Comparison of ENCODE assay signal across 32 mouse cellular contexts in the genomic region with DNA sequence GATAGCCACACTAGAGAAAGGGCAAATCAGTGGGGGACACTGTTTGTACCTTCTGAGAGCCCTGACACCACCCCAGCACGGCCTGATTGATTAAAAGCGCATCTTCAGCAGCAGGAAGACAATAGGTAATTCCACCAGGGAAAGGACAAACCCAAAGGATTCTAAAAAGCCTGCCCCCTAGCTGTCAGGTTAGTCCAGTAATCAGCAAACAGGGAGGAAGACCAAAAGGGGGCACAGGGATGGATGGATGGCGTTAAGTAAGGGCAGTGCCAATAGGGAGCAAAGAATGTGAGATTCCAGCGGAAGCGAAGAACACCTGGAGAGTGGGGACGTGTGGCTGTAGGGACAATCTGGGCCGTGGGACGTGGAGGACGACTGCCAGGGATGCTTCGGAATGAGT. TPM values are rescaled to one million over a fixed set of nuclear protein-coding genes. Genes with fewer than 3 reads are reported as not detected.
DNase-seq lines count a peak whose midpoint lies in the region; ATAC-seq and TF ChIP-seq lines count a peak whose summit lies in the region.
"Had no signal": no experiment of that assay in that cellular context is flagged by ENCODE, and none has a peak within 500 bp of the region (broad histone marks: within the 10 kb centered on the region; RNA-seq: fewer than 3 reads in every experiment).

No protein-coding gene starts in this region.

- no peak overlapping the region for H3K4me2 ChIP-seq in intestine, postnatal 0 days (replicated peaks; ENCODE audit: low read depth)
- H3K4me2 ChIP-seq in intestine, embryonic 15.5 days (replicated peaks), result no peak overlapping the region
- no peak overlapping the region for H3K4me2 ChIP-seq in liver, embryonic 14.5 days (ENCODE audit: low read depth)
- H3K4me2 ChIP-seq: forebrain, embryonic 13.5 days; heart, embryonic 13.5 days; hindbrain, embryonic 12.5 days; liver, embryonic 15.5 days; midbrain, embryonic 12.5 days; neural tube, embryonic 15.5 days; stomach, embryonic 15.5 days had no signal

- no peak for DNase-seq in liver, embryonic 14.5 days (ENCODE audit: low read depth in 3 of 3, low spot score in 3 of 3)
- no peak for DNase-seq in liver
- no peak for DNase-seq in layer of hippocampus, adult 8-10 months (ENCODE audit: low spot score in 2 of 2)
- DNase-seq: adrenal gland, postnatal 14 days; cerebellum, adult 8-10 months; kidney, adult 18-20 months; kidney, postnatal 14 days; layer of hippocampus, adult 9-11 months; lung, postnatal 10 days; right cerebral cortex, adult 18-20 months; right cerebral cortex, postnatal 4 days had no signal

- TF ChIP-seq POLR2A in small intestine, adult 2 months (IDR thresholded peaks at IDR 0.05; ENCODE audit: low read depth, low read length), result no peak

- H3K9ac ChIP-seq in intestine, postnatal 0 days (ENCODE audit: low read depth, low read length), result no peak overlapping the region
- H3K9ac ChIP-seq in intestine, embryonic 15.5 days, result no peak overlapping the region
- H3K9ac ChIP-seq in liver, embryonic 14.5 days (replicated peaks), result no peak overlapping the region
- H3K9ac ChIP-seq: forebrain, embryonic 13.5 days; heart, embryonic 13.5 days; hindbrain, embryonic 12.5 days; liver, embryonic 15.5 days; midbrain, embryonic 12.5 days; neural tube, embryonic 15.5 days; stomach, embryonic 15.5 days had no signal

- H3K4me3 ChIP-seq in intestine, postnatal 0 days (ENCODE audit: low read depth, low read length), result no peak overlapping the region
- H3K4me3 ChIP-seq in intestine, embryonic 15.5 days (replicated peaks), result no peak overlapping the region
- no peak overlapping the region for H3K4me3 ChIP-seq in liver, embryonic 14.5 days (ENCODE audit: insufficient read depth in 1 of 2, low read depth in 2 of 2, low read length in 2 of 2)
- H3K4me3 ChIP-seq in E14TG2a.4 (replicated peaks; ENCODE audit: low read length), result no peak overlapping the region
- no peak overlapping the region for H3K4me3 ChIP-seq in small intestine, adult 2 months (ENCODE audit: low read depth, low read length)
- H3K4me3 ChIP-seq: forebrain, embryonic 13.5 days; heart, embryonic 13.5 days; hindbrain, embryonic 12.5 days; liver, embryonic 15.5 days; midbrain, embryonic 12.5 days; neural tube, embryonic 15.5 days; stomach, embryonic 15.5 days had no signal

- no peaks in the 10 kb centered on the region for H3K4me1 ChIP-seq in intestine, postnatal 0 days (replicated peaks; ENCODE audit: control insufficient read depth, insufficient read depth, low read length)
- H3K4me1 ChIP-seq in intestine, embryonic 15.5 days (replicated peaks), result no peaks in the 10 kb centered on the region
- no peaks in the 10 kb centered on the region for H3K4me1 ChIP-seq in liver, embryonic 14.5 days (replicated peaks; ENCODE audit: control insufficient read depth in 2 of 2, insufficient read depth in 2 of 2, low read length in 1 of 2)
- peaks cover 5% of the 10 kb centered on the region; the same call in 1 of the 2 replicates for H3K4me1 ChIP-seq in E14TG2a.4 (replicated peaks; ENCODE audit: low read depth, low read length)
- no peaks in the 10 kb centered on the region for H3K4me1 ChIP-seq in small intestine, adult 2 months (ENCODE audit: control insufficient read depth, insufficient read depth, insufficient read length, low read length)
- H3K4me1 ChIP-seq: forebrain, embryonic 13.5 days; heart, embryonic 13.5 days; hindbrain, embryonic 12.5 days; liver, embryonic 15.5 days; midbrain, embryonic 12.5 days; neural tube, embryonic 15.5 days; stomach, embryonic 15.5 days had no signal

- WGBS in intestine, postnatal 0 days, result 69% methylated on average over 10 of the region's 10 CpGs
- 57% methylated on average over 10 of the region's 10 CpGs for WGBS in intestine, embryonic 15.5 days
- WGBS in liver, embryonic 14.5 days (ENCODE audit: insufficient replicate concordance), result 50% methylated on average over 10 of the region's 10 CpGs
- 58% methylated on average over 10 of the region's 10 CpGs for WGBS in small intestine, adult 2 months

- H3K36me3 ChIP-seq in intestine, postnatal 0 days (ENCODE audit: control insufficient read depth, insufficient read depth), result no peaks in the 10 kb centered on the region
- H3K36me3 ChIP-seq in intestine, embryonic 15.5 days, result no peaks in the 10 kb centered on the region
- no peaks in the 10 kb centered on the region for H3K36me3 ChIP-seq in liver, embryonic 14.5 days (replicated peaks; ENCODE audit: control insufficient read depth, insufficient read depth, low read depth)
- no peaks in the 10 kb centered on the region for H3K36me3 ChIP-seq in E14TG2a.4 (ENCODE audit: insufficient read depth, low read length)
- H3K36me3 ChIP-seq in small intestine, adult 2 months (ENCODE audit: control insufficient read depth, insufficient read depth, low read length), result no peaks in the 10 kb centered on the region
- H3K36me3 ChIP-seq: heart, embryonic 13.5 days; hindbrain, embryonic 12.5 days; liver, embryonic 15.5 days; midbrain, embryonic 12.5 days; neural tube, embryonic 15.5 days; stomach, embryonic 15.5 days had no signal

- H3K9me3 ChIP-seq in intestine, postnatal 0 days (ENCODE audit: control insufficient read depth), result no peaks in the 10 kb centered on the region
- H3K9me3 ChIP-seq in intestine, embryonic 15.5 days, result no peaks in the 10 kb centered on the region
- no peaks in the 10 kb centered on the region for H3K9me3 ChIP-seq in liver, embryonic 14.5 days (ENCODE audit: control insufficient read depth, low read length)
- H3K9me3 ChIP-seq in E14TG2a.4 (ENCODE audit: low read length), result 0 out of 2 replicates have a peak, but pooled peaks cover 4% of the 10 kb centered on the region
- H3K9me3 ChIP-seq: forebrain, embryonic 13.5 days; liver, embryonic 15.5 days; neural tube, embryonic 15.5 days; stomach, embryonic 15.5 days had no signal

- no peaks in the 10 kb centered on the region for H3K27me3 ChIP-seq in intestine, postnatal 0 days (replicated peaks; ENCODE audit: control insufficient read depth, insufficient read depth, low read length)
- no peaks in the 10 kb centered on the region for H3K27me3 ChIP-seq in intestine, embryonic 15.5 days (replicated peaks)
- H3K27me3 ChIP-seq in liver, embryonic 14.5 days (ENCODE audit: control insufficient read depth, insufficient read depth, low read length), result no peaks in the 10 kb centered on the region
- 0 out of 2 replicates have a peak, but pooled peaks cover 4% of the 10 kb centered on the region for H3K27me3 ChIP-seq in E14TG2a.4 (ENCODE audit: insufficient read depth, low read length)
- H3K27me3 ChIP-seq in small intestine, adult 2 months (ENCODE audit: control insufficient read depth, insufficient read depth, low read length), result no peaks in the 10 kb centered on the region
- H3K27me3 ChIP-seq: hindbrain, embryonic 12.5 days; stomach, embryonic 15.5 days had no signal

- no peak for ATAC-seq in intestine, postnatal 0 days
- ATAC-seq in intestine, embryonic 15.5 days, result no peak
- no peak for ATAC-seq in liver, embryonic 14.5 days (ENCODE audit: insufficient read depth)
- ATAC-seq: forebrain, embryonic 13.5 days had no signal

- no peak overlapping the region for H3K27ac ChIP-seq in intestine, postnatal 0 days (ENCODE audit: low read depth, low read length)
- H3K27ac ChIP-seq in intestine, embryonic 15.5 days, result no peak overlapping the region
- H3K27ac ChIP-seq in liver, embryonic 14.5 days, result no peak overlapping the region
- H3K27ac ChIP-seq in small intestine, adult 2 months (ENCODE audit: insufficient read depth, low read depth, low read length), result no peak overlapping the region
- H3K27ac ChIP-seq: forebrain, embryonic 13.5 days; heart, embryonic 13.5 days; hindbrain, embryonic 12.5 days; liver, embryonic 15.5 days; midbrain, embryonic 12.5 days; neural tube, embryonic 15.5 days; stomach, embryonic 15.5 days had no signal

- TF ChIP-seq EP300 in liver, embryonic 14.5 days (IDR thresholded peaks at IDR 0.05; ENCODE audit: low read depth), result no peak

- TF ChIP-seq CTCF in intestine, postnatal 0 days (IDR thresholded peaks at IDR 0.05; ENCODE audit: low read depth), result peak; percentile 52
- peak; percentile 46; the same call in 1 of the 2 replicates for TF ChIP-seq CTCF in liver, embryonic 14.5 days (IDR thresholded peaks at IDR 0.05; ENCODE audit: low read depth)
- peak; percentile 61 for TF ChIP-seq CTCF in E14TG2a.4 (conservative IDR thresholded peaks at IDR 0.05; ENCODE audit: low read length)
- TF ChIP-seq CTCF in small intestine, adult 2 months (IDR thresholded peaks at IDR 0.05; ENCODE audit: extremely low read depth, insufficient read length, insufficient replicate concordance, low read depth, low read length), result peak; percentile 34; the same call in 1 of the 2 replicates

RNA-seq across cellular contexts. Expression of a gene that starts 3.7 kb away (rescaled TPM):
- not detected in 2 replicates for polyA plus RNA-seq in intestine, postnatal 0 days (2015; fragmentation: Nextera tagmentation; extraction: Ambion mirVana)
- not detected in 2 replicates for polyA plus RNA-seq in intestine, embryonic 15.5 days (2015; fragmentation: Nextera tagmentation; extraction: Ambion mirVana)
- not detected in 2 replicates for polyA plus RNA-seq in liver, embryonic 14.5 days (2012; rRNA removed)
- 0.10 TPM in 1 of 2 replicates, not detected in the other for polyA plus RNA-seq in liver, embryonic 14.5 days (2014; fragmentation: Nextera tagmentation; extraction: Ambion mirVana)
- not detected in 2 replicates for polyA plus RNA-seq in small intestine, adult 2 months (2012; rRNA removed)
- under 1 TPM in 1 of 4 experiments, not detected in 3; 0.35 TPM for total RNA-seq in layer of hippocampus, adult 8-10 months (2022)
- total RNA-seq: gastrocnemius, adult 8-10 months; granulocyte monocyte progenitor cell, adult 5-6 weeks; heart, postnatal 25 days; left cerebral cortex, adult 8-10 months; megakaryocyte, adult 5-6 weeks; MEL had no signal
- polyA plus RNA-seq: embryonic facial prominence, embryonic 14.5 days; forebrain, embryonic 13.5 days; frontal cortex, adult 2 months; heart, embryonic 13.5 days; hindbrain, embryonic 12.5 days; limb, embryonic 11.5 days; liver, embryonic 15.5 days; midbrain, embryonic 12.5 days; neural tube, embryonic 15.5 days; stomach, embryonic 15.5 days had no signal

RNA-seq across cellular contexts. Expression of a gene that starts 18.6 kb away (rescaled TPM):
- polyA plus RNA-seq in intestine, postnatal 0 days (2015; fragmentation: Nextera tagmentation; extraction: Ambion mirVana), result 74.4 and 81.5 TPM in 2 replicates
- 57.5 and 63.1 TPM in 2 replicates for polyA plus RNA-seq in intestine, embryonic 15.5 days (2015; fragmentation: Nextera tagmentation; extraction: Ambion mirVana)
- polyA plus RNA-seq in liver, embryonic 14.5 days (2012; rRNA removed), result 33.8 and 36.4 TPM in 2 replicates
- 42.7 and 43.7 TPM in 2 replicates for polyA plus RNA-seq in liver, embryonic 14.5 days (2014; fragmentation: Nextera tagmentation; extraction: Ambion mirVana)
- 68.6 and 89.9 TPM in 2 replicates for polyA plus RNA-seq in small intestine, adult 2 months (2012; rRNA removed)
- 1 to 10 TPM; 5.1 to 6.8 (median 5.7) TPM for total RNA-seq in layer of hippocampus, adult 8-10 months (2022)

RNA-seq across cellular contexts. Expression of a gene that starts 20.3 kb away (rescaled TPM):
- polyA plus RNA-seq in intestine, postnatal 0 days (2015; fragmentation: Nextera tagmentation; extraction: Ambion mirVana), result 11.6 and 14.4 TPM in 2 replicates
- 15.0 and 16.6 TPM in 2 replicates for polyA plus RNA-seq in intestine, embryonic 15.5 days (2015; fragmentation: Nextera tagmentation; extraction: Ambion mirVana)
- 71.5 and 90.6 TPM in 2 replicates for polyA plus RNA-seq in liver, embryonic 14.5 days (2012; rRNA removed)
- polyA plus RNA-seq in liver, embryonic 14.5 days (2014; fragmentation: Nextera tagmentation; extraction: Ambion mirVana), result 68.8 and 75.7 TPM in 2 replicates
- 103 and 157 TPM in 2 replicates for polyA plus RNA-seq in small intestine, adult 2 months (2012; rRNA removed)
- 10 to 100 TPM; 10.0 to 15.8 (median 12.8) TPM for total RNA-seq in layer of hippocampus, adult 8-10 months (2022)
- total RNA-seq: granulocyte monocyte progenitor cell, adult 5-6 weeks; megakaryocyte, adult 5-6 weeks had no signal

RNA-seq across cellular contexts. Expression of a gene that starts 37.4 kb away (rescaled TPM):
- 47.7 and 51.5 TPM in 2 replicates for polyA plus RNA-seq in intestine, postnatal 0 days (2015; fragmentation: Nextera tagmentation; extraction: Ambion mirVana)
- 38.7 and 40.3 TPM in 2 replicates for polyA plus RNA-seq in intestine, embryonic 15.5 days (2015; fragmentation: Nextera tagmentation; extraction: Ambion mirVana)
- 5.3 and 5.5 TPM in 2 replicates for polyA plus RNA-seq in liver, embryonic 14.5 days (2012; rRNA removed)
- polyA plus RNA-seq in liver, embryonic 14.5 days (2014; fragmentation: Nextera tagmentation; extraction: Ambion mirVana), result 9.4 and 12.0 TPM in 2 replicates
- 45.3 and 54.7 TPM in 2 replicates for polyA plus RNA-seq in small intestine, adult 2 months (2012; rRNA removed)
- 1 to 10 TPM; 2.0 to 7.7 (median 4.3) TPM for total RNA-seq in layer of hippocampus, adult 8-10 months (2022)

RNA-seq across cellular contexts. Expression of a gene that starts 37.9 kb away (rescaled TPM):
- 0.42 and 0.76 TPM in 2 replicates for polyA plus RNA-seq in intestine, postnatal 0 days (2015; fragmentation: Nextera tagmentation; extraction: Ambion mirVana)
- 0.96 TPM in 1 of 2 replicates, not detected in the other for polyA plus RNA-seq in intestine, embryonic 15.5 days (2015; fragmentation: Nextera tagmentation; extraction: Ambion mirVana)
- polyA plus RNA-seq in liver, embryonic 14.5 days (2012; rRNA removed), result 0.04 TPM in 1 of 2 replicates, not detected in the other
- polyA plus RNA-seq in liver, embryonic 14.5 days (2014; fragmentation: Nextera tagmentation; extraction: Ambion mirVana), result not detected in 2 replicates
- polyA plus RNA-seq in small intestine, adult 2 months (2012; rRNA removed), result not detected in 2 replicates
- not detected for total RNA-seq in layer of hippocampus, adult 8-10 months (2022)
- total RNA-seq: adrenal gland, postnatal 14 days; gastrocnemius, adult 8-10 months; granulocyte monocyte progenitor cell, adult 5-6 weeks; left cerebral cortex, adult 8-10 months; megakaryocyte, adult 5-6 weeks; MEL had no signal
- polyA plus RNA-seq: embryonic facial prominence, embryonic 14.5 days; forebrain, embryonic 13.5 days; frontal cortex, adult 2 months; heart, embryonic 13.5 days; hindbrain, embryonic 12.5 days; liver, embryonic 15.5 days; midbrain, embryonic 12.5 days; neural tube, embryonic 15.5 days; thymus, postnatal 0 days had no signal
